Mouse (Mus musculus) c-Kit-positive CD71-positive TER-119-negative erythroid progenitor cells, embryonic 14.5 days (primary cell): Measurements from ENCODE around the gene Krt84.

Source experiments
- DNase-seq: peaks from one replicate; pipeline ENCODE4 v3.0.0-alpha.2; 2013; ENCODE audit warnings: low read depth

The Krt84 gene

GRCm38 (mm10) chr15:101495266-101495665 lies 37.4 kb downstream of the Krt84 start:
- no peak for DNase-seq

DNA sequence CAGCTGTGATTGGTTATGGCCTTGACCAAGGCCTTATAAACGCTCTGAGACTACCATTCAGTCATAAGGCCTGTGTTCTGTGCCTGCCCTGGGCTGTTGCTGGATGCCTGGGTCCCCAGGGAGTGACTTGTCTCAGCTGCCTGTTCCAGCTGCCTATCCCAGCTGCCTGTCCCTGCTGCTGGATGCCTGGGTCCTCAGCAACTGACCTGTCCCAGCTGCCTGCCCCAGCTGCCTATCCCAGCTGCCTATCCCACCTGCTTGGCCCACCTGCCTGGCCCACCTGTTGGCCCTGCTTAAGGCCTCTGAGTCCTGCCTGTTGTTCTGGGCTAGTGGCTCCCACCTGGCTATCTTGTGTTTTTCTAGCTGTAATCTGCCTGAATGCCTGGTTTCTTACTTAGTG lies 38.4 kb downstream of the Krt84 start:
- DNase-seq, result no peak

DNA sequence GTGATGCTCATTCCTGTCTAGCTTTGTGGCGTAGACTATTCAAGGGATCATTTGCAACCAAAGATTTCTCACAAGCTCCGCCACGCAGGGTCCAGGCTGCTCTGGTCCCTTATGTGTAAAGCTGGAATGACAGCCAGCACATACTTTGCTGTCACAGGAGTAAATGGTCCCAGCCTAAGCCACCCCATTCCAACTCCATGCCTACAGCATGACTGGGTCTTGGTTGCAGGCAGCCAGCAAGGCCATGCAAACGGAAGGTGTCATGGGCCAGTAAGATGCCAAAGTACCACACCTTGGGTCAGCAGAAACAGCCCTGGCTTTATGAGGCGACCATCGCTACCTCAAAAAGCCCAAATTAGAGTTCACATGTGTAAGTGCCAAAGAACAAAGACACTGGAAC lies 38.9 kb downstream of the Krt84 start:
- no peak for DNase-seq

DNA sequence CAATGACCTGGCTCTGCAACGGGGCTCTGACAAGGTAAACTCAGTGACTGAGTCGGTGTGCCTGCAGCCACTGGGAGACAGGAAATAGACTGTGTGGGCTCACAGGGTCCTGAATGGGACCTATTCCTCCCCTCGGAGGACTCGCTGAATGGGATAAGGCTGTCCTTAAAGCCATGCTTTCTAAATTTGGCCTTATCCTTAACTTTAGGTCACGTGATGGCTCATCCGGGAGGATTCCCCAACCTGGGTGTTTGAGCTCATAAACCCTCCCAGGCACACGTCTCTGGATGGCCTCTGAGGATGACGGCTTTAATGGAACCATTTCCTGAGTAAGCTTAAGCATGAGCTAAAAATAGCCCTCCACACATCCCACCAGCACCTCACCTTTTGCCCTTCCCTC lies 39.9 kb downstream of the Krt84 start:
- no peak for DNase-seq

DNA sequence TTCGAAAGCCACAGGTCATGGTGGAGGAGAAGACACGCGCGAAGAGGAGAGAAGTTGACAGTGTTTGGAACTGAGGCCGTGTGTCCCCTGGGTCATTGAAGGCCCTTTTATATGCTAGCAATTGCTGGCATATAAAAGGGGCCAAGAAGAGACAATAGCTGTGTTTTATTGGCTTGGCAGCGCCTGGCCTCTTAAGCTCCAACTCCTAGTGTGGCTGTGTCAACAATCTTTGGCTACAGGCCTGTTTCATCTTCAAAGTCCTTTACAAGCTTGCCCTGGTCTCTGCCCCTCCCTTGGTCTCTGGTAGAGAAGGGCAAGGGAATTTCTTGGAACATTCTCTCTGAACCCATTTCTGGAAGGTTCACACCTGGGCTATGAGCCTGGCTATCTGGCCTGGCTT lies 41.2 kb downstream of the Krt84 start, which contains the start of gene Krt83:
TSS of gene Krt83 (minus strand) at position 82 of the 400 bp plus-strand sequence.
- no peak for DNase-seq

GRCm38 (mm10) chr15:101485911-101486635 lies 46.5 kb downstream of the Krt84 start:
- DNase-seq, result no peak

GRCm38 (mm10) chr15:101484939-101485338 lies 47.7 kb downstream of the Krt84 start:
- DNase-seq, result no peak

- DNase-seq, result no peak
Observed at GRCm38 (mm10) chr15:101483646-101484045, 49.0 kb downstream of the Krt84 start.

DNA sequence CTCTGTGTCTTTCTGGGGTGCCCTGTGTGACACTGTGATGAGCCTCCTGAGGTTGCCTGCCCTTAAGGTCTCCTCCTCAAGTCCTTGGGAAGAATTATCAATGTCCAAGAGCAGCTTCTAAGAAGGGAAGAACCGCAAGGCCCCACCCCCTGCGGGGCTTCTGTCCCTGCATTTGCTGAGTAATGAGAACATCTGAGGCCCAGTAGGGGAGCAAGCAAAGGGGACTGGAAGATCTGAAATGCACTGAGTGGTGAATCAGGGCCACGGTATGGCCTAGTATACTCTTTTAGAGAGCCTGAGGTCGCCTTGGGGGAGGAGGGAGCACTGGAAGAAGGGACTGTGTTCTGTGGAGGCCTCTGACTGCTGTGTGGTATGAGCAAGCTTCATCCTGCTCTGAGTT lies 50.6 kb downstream of the Krt84 start:
- DNase-seq, result no peak

DNA sequence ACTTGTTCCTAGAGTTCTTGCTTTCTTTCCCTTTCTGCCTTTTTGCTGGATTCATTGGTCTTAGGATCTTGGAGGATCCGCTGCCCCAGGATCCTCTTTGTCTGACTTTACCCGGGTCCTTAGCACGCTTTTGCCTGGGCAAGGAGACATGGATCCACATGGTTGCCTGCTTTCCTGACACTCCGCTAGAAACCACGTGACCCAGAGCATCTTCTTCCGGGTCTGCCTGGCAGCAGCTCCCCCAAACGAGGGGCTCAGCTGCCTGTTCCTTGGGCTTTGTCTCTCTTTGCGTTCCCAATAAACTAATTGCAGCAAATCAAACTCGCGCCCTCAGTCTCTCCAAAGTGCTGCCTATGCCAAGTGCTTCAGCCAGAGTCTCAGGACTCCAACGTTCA lies 53.0 kb downstream of the Krt84 start:
- no peak for DNase-seq

DNA sequence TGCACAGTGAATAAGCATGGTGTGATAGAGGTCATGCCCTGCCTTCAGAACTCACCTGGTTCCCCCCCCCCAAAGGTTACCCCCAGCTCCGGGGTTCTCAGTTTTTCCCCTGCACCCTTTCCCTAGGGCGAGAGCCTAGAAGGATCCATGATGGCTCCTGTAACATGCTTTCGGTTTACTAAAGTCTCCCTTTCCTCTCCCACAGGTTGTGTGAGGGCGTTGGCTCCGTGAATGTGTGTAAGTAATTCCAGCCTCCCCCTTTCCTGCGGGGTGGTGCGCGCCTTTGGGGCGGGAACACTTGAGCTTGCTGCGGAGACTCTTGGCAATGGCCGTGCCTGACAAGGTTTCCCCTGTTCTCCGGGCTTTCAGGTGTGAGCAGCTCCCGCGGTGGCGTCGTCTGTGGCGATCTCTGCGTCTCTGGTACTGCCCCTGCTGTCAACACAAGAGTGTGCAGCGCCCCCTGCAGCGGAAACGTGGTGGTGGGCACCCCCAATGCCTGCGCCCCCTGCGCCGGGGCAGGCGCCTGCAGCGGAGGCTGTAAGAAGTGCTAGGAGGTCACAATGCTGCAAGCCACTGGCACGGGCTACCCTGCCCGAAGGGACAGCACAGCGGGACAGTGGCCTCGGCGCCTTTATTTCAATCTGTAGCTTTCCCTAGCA lies 53.5 kb downstream of the Krt84 start:
- no peak for DNase-seq
